Mouse (Mus musculus): Measurements from ENCODE around the gene Krtdap.
"Not testable (repeated sequence)": the region's sequence is repeated elsewhere in the genome, so short reads cannot be mapped to it uniquely, and the experiment has no call there.

Gene Krtdap

GRCm38 (mm10) chr7:30790141-30790540, 2.4 kb downstream of the Krtdap start:
- no peak for DNase-seq (ENCODE audit: low spot score)

- no peak for DNase-seq (ENCODE audit: low spot score)
These were observed 4.2 kb downstream of the Krtdap start for GRCm38 (mm10) chr7:30791921-30792320.

- DNase-seq (ENCODE audit: low spot score): no peak
These were observed 7.2 kb downstream of the Krtdap start for GRCm38 (mm10) chr7:30794921-30795320.

GRCm38 (mm10) chr7:30796790-30797189, 9.1 kb downstream of the Krtdap start:
- no peak for DNase-seq (ENCODE audit: low spot score)

GRCm38 (mm10) chr7:30800653-30801052, 13.0 kb downstream of the Krtdap start:
- DNase-seq (ENCODE audit: low spot score): no peak

- no peak for DNase-seq (ENCODE audit: low spot score)
These were observed 15.6 kb downstream of the Krtdap start for GRCm38 (mm10) chr7:30803256-30803655.

- no peak for DNase-seq (ENCODE audit: low spot score)
These were observed 16.5 kb downstream of the Krtdap start for GRCm38 (mm10) chr7:30804026-30804715.

GRCm38 (mm10) chr7:30805924-30806323, 18.2 kb downstream of the Krtdap start:
- DNase-seq (ENCODE audit: low spot score): no peak

GRCm38 (mm10) chr7:30810319-30810718, 22.6 kb downstream of the Krtdap start:
- DNase-seq (ENCODE audit: low spot score): no peak

GRCm38 (mm10) chr7:30811757-30812290, 24.1 kb downstream of the Krtdap start:
- DNase-seq (ENCODE audit: low spot score): peak; percentile 84

GRCm38 (mm10) chr7:30812291-30812807, 24.7 kb downstream of the Krtdap start:
- no peak for DNase-seq (ENCODE audit: low spot score)

GRCm38 (mm10) chr7:30820131-30820530, 32.4 kb downstream of the Krtdap start:
- DNase-seq (ENCODE audit: low spot score): no peak

- peak; percentile 34 for DNase-seq (ENCODE audit: low spot score)
These were observed 33.3 kb downstream of the Krtdap start for GRCm38 (mm10) chr7:30820854-30821445.

- DNase-seq (ENCODE audit: low spot score): peak; percentile 89
These were observed 33.8 kb downstream of the Krtdap start for GRCm38 (mm10) chr7:30821532-30821931.

GRCm38 (mm10) chr7:30823675-30824074, 36.0 kb downstream of the Krtdap start, which contains the start of gene Ffar2:
TSS of gene Ffar2 (minus strand) at chr7:30823775.
- no peak for DNase-seq (ENCODE audit: low spot score)

GRCm38 (mm10) chr7:30824306-30824705, 36.6 kb downstream of the Krtdap start:
- no peak for DNase-seq (ENCODE audit: low spot score)

GRCm38 (mm10) chr7:30826660-30827059, 39.0 kb downstream of the Krtdap start:
- no peak for DNase-seq (ENCODE audit: low spot score)

- DNase-seq (ENCODE audit: low spot score): not testable (repeated sequence)
These were observed 41.2 kb downstream of the Krtdap start for GRCm38 (mm10) chr7:30828871-30829270.

GRCm38 (mm10) chr7:30829428-30829827, 41.7 kb downstream of the Krtdap start:
- no peak for DNase-seq (ENCODE audit: low spot score)

GRCm38 (mm10) chr7:30832261-30832660, 44.6 kb downstream of the Krtdap start:
- no peak for DNase-seq (ENCODE audit: low spot score)

GRCm38 (mm10) chr7:30832684-30833083, 45.0 kb downstream of the Krtdap start:
- not testable (repeated sequence) for DNase-seq (ENCODE audit: low spot score)

- DNase-seq (ENCODE audit: low spot score): no peak
These were observed 49.6 kb downstream of the Krtdap start for GRCm38 (mm10) chr7:30837277-30837676.

GRCm38 (mm10) chr7:30840306-30840705, 52.6 kb downstream of the Krtdap start:
- no peak for DNase-seq (ENCODE audit: low spot score)

All from adipocyte (in vitro differentiated cells).